Mouse (Mus musculus): Measurements from ENCODE around the gene Ncmap. TPM values are rescaled to one million over a fixed set of nuclear protein-coding genes. Genes with fewer than 3 reads are reported as not detected.
A peak's percentile ranks its signal among the peaks of the same experiment; 100 is the strongest.

Gene Ncmap
- total and polyA plus RNA-seq, 3 experiments = not detected

DNA sequence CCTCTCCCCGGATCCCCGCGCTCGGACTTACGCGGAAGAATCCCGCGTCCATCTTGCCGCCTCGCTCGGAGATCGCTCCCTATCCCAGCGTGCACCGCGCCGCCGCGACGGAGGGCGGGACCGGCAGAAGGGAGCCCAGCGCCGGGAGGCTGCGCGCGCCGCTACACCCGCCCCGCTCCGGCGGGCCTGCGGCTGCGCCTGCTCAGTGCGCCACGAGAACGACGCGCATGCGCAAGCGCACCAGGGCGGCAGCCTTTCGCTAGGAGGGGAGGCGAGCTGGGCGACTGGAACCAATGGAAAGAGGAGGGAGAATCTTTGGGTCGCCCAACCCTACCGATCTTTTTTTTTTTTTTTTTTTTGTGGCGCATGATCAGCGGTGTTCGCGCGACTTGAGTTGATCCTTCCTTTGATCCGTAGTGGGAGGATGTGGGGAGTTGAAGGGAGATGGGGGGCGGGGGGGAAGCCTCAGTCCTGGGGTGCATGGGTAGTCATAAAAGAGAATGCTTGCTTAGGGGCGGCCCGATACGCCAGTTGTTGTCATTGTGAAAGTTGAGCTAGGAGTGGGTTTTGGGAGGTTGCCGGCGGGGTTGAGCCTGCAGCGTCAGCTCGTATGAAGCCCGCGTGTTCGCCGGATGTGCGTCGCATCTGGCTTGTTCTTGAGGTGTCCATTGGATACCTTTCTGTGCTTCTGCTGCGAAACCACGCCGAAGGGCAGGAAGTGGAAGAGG is 44.8 kb downstream of the Ncmap start, which contains the start of gene Srrm1 (continued):
- TF ChIP-seq CHD1 (IDR thresholded peaks at IDR 0.05; ENCODE audit: low read depth, low read length) = 0 out of 2 replicates have a peak, but pooled peaks have one; percentile 80
- peak; percentile 91 for TF ChIP-seq NRF1 (IDR thresholded peaks at IDR 0.05; ENCODE audit: low read depth, low read length)
- no peak for TF ChIP-seq RAD21 (IDR thresholded peaks at IDR 0.05; ENCODE audit: low read depth, low read length)
- TF ChIP-seq POLR2AphosphoS2 (IDR thresholded peaks at IDR 0.05; ENCODE audit: low read depth, low read length) = 0 out of 2 replicates have a peak, but pooled peaks have one; percentile 25
- peak; percentile 84 for TF ChIP-seq MAX (IDR thresholded peaks at IDR 0.05; ENCODE audit: low read length)
- peak; percentile 88 for TF ChIP-seq NELFE (IDR thresholded peaks at IDR 0.05; ENCODE audit: low read depth, low read length)
- no peak for TF ChIP-seq EP300 (IDR thresholded peaks at IDR 0.05; ENCODE audit: low read length)
- TF ChIP-seq ELF1 (IDR thresholded peaks at IDR 0.05; ENCODE audit: low read depth, low read length) = peak; percentile 91
- TF ChIP-seq E2F4 (IDR thresholded peaks at IDR 0.05; ENCODE audit: insufficient replicate concordance, low read depth, low read length) = 0 out of 2 replicates have a peak, but pooled peaks have one; percentile 67
- peak; percentile 73 for TF ChIP-seq TCF12 (IDR thresholded peaks at IDR 0.05; ENCODE audit: low read depth, low read length)
- no peak for TF ChIP-seq MAZ (IDR thresholded peaks at IDR 0.05; ENCODE audit: low read depth, low read length)
- TF ChIP-seq JUND (conservative IDR thresholded peaks at IDR 0.05; ENCODE audit: low read depth, low read length) = no peak

GRCm38 (mm10) chr4:135352326-135353065 is 45.5 kb downstream of the Ncmap start:
- Histone ChIP-seq H3K4me3 (replicated peaks in 1 of 3; ENCODE audit: low read depth in 2 of 3, low read length in 2 of 3, poor library complexity in 1 of 3) (peak overlapping the region; percentile 75 to 96 (median 83)), H3K36me3 (replicated peaks in 1 of 2; ENCODE audit: control insufficient read depth in 1 of 2, insufficient read depth in 1 of 2, low read length in 1 of 2) (peaks cover 4 to 20% of the 10 kb centered on the region in 2 experiments), H3K27me3 (replicated peaks) (no peaks in the 10 kb centered on the region), H3K9me3 (replicated peaks; ENCODE audit: low read length) (no peaks in the 10 kb centered on the region), H3K4me1 (ENCODE audit: control insufficient read depth in 1 of 2, insufficient read depth in 2 of 2) (peaks cover 2 to 25% of the 10 kb centered on the region in 2 experiments; a peak in 3 of 4 replicates), H3K79me2 (replicated peaks; ENCODE audit: control insufficient read depth, extremely low read depth, insufficient read depth, poor library complexity, severe bottlenecking) (peaks cover 52% of the 10 kb centered on the region), H3K9ac (ENCODE audit: insufficient read depth, low read depth) (peak overlapping the region; percentile 94), H3K27ac (ENCODE audit: insufficient read depth, low read depth) (no peak overlapping the region), H3K4me2 (ENCODE audit: insufficient read depth, low read depth, poor library complexity, severe bottlenecking) (peak overlapping the region; percentile 96)
- dilution Hi-C loops (cut with MboI; ENCODE audit: extremely low pct_ligation_motif_present, extremely low pct_unique_long_range_greater_than_20kb, low sequenced_read_pairs) (no loop called here), in situ Hi-C loops (cut with MboI; ENCODE audit: low pct_ligation_motif_present, low pct_unique_long_range_greater_than_20kb, low sequenced_read_pairs) (no loop called here)
- DNase-seq (ENCODE audit: extremely low read depth) = peak; percentile 19
- TF ChIP-seq MAX (IDR thresholded peaks at IDR 0.05; ENCODE audit: low read length) (no peak), E2F4 (IDR thresholded peaks at IDR 0.05; ENCODE audit: insufficient replicate concordance, low read depth, low read length) (no peak), ZMIZ1 (IDR thresholded peaks at IDR 0.05; ENCODE audit: low read depth, low read length) (no peak; the same call in 1 of the 2 replicates), PAX5 (IDR thresholded peaks at IDR 0.05; ENCODE audit: low read length) (no peak), USF2 (conservative IDR thresholded peaks at IDR 0.05; ENCODE audit: low read depth, low read length) (no peak), HCFC1 (IDR thresholded peaks at IDR 0.05; ENCODE audit: low read depth, low read length) (no peak), RCOR1 (conservative IDR thresholded peaks at IDR 0.05; ENCODE audit: low read depth, low read length) (no peak), ZC3H11A (IDR thresholded peaks at IDR 0.05; ENCODE audit: low read depth, low read length) (no peak), POLR2A (IDR thresholded peaks at IDR 0.05; ENCODE audit: low read depth, low read length) (no peak), IRF4 (IDR thresholded peaks at IDR 0.05; ENCODE audit: low read depth, low read length) (no peak), ZNF384 (IDR thresholded peaks at IDR 0.05; ENCODE audit: low read depth, low read length) (no peak), CHD1 (IDR thresholded peaks at IDR 0.05; ENCODE audit: low read depth, low read length) (peak; percentile 63; the same call in 1 of the 2 replicates), MXI1 (IDR thresholded peaks at IDR 0.05; ENCODE audit: low read depth, low read length) (peak; percentile 19; the same call in 1 of the 2 replicates), UBTF (IDR thresholded peaks at IDR 0.05; ENCODE audit: low read depth, low read length) (peak; percentile 27; the same call in 1 of the 2 replicates), TCF12 (IDR thresholded peaks at IDR 0.05; ENCODE audit: low read depth, low read length) (no peak), KAT2A (IDR thresholded peaks at IDR 0.05; ENCODE audit: insufficient replicate concordance, low read length) (no peak), MYC (IDR thresholded peaks at IDR 0.05; ENCODE audit: low read depth, low read length) (no peak), GABPA (IDR thresholded peaks at IDR 0.05; ENCODE audit: insufficient replicate concordance, low read depth, low read length) (no peak), TBP (conservative IDR thresholded peaks at IDR 0.05; ENCODE audit: low read depth, low read length) (no peak), JUND (conservative IDR thresholded peaks at IDR 0.05; ENCODE audit: low read depth, low read length) (no peak), EP300 (IDR thresholded peaks at IDR 0.05; ENCODE audit: low read length) (no peak)

All from CH12.LX (cell line).